Mouse (Mus musculus): ENCODE results near the gene Spire2.
A peak's percentile ranks its signal among the peaks of the same experiment; 100 is the strongest.
"Not testable (repeated sequence)": the region's sequence is repeated elsewhere in the genome, so short reads cannot be mapped to it uniquely, and the experiment has no call there.

Gene Spire2

GRCm38 (mm10) chr8:123332262-123333090, at the start of gene Spire2:
Gene Spire2 (plus strand): TSS chr8:123332713.
- peak; percentile 85 for DNase-seq

- DNase-seq = not testable (repeated sequence)
Observed at GRCm38 (mm10) chr8:123282994-123283393, 49.5 kb upstream of the Spire2 start.

DNA sequence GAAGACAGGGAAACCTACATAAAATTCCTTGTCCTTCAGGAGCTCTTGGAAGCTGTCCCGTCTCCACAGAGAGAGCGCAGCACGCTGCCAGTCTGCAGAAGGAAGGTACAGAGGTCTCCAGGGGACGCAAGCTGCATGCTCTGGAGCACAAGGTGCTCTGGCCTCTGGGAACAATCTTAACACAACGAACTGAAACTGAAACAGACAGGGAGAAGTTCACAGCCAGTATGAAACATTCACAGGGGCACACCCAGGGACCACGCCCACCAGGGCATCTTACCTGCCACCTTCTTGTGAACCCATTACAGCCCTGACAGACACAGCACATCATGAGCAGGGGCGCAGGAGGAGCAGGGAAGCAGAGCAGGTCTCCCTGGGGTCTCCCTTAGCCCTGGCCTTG, 48.5 kb upstream of the Spire2 start:
- no peak for DNase-seq

DNA sequence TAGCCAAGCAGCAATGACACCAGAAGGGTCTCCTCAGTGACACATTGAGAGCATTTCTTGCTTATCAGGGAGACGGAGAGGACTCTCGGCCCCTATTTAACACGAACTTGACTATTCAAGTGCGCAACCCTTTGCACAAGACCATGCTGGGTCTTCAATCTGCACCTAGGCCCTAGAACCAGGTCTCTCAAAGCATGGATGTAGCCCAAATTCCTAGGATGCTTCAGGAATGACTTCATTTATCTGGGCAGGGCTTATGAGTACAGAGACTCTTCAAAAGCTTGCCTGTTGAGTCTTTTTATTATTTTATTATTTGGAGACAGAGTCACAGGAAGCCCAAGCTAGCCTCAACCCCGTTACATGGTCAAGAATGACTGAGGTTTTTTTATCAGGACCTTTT, 48.0 kb upstream of the Spire2 start:
- DNase-seq = no peak

DNA sequence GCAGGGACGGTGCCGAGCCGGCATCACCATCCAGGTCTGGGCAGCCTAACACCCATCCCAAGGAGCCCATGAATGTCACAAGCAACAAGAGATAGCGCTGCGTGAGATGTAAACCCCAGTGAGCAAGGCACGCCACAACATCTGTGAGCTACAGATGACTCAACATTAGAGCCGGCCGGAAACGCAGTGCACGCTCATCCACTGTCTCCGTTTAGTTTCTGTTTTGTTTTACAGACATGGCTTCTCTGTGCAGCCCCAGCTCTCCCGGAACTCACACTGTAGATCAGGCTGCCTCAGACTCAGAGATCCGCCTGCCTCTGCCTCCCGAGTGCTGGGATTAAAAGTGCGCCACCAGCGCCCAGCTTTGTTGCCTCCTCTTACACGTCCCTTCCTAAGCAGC, 45.2 kb upstream of the Spire2 start:
- DNase-seq = no peak

DNA sequence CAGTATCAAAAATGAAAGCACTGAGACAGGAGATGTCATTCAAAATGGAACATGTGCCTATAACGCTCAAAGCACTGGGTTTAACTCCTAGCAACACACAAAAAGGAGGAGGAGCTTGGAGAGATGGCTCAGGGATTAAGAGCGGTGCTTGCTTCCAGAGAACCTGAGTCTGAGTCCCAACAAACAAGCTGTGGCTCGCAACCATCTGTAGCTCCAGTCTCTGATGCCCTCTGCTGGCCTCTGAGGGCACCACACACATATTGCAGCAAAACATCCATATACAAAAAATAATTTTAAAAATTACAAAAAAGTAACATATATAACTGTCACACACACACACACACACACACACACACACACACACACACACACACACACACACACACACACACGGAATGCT, 42.3 kb upstream of the Spire2 start:
- peak; percentile 15 to 18 for DNase-seq

- DNase-seq = no peak
Observed at GRCm38 (mm10) chr8:123290679-123291078, 41.8 kb upstream of the Spire2 start.

- no peak for DNase-seq
Observed at GRCm38 (mm10) chr8:123291716-123292115, 40.8 kb upstream of the Spire2 start.

- DNase-seq = no peak
Observed at GRCm38 (mm10) chr8:123292281-123292680, 40.2 kb upstream of the Spire2 start.

- no peak for DNase-seq
Observed at GRCm38 (mm10) chr8:123292785-123293184, 39.7 kb upstream of the Spire2 start.

- no peak for DNase-seq
Observed at GRCm38 (mm10) chr8:123298301-123298700, 34.2 kb upstream of the Spire2 start.

- DNase-seq = no peak
Observed at GRCm38 (mm10) chr8:123308738-123309137, 23.8 kb upstream of the Spire2 start.

GRCm38 (mm10) chr8:123317781-123318466, 14.6 kb upstream of the Spire2 start:
- no peak for DNase-seq

GRCm38 (mm10) chr8:123318467-123318911, 14.0 kb upstream of the Spire2 start, which contains the start of gene Fanca:
Gene Fanca (minus strand): TSS chr8:123318576.
- peak; percentile 96 to 97 for DNase-seq

DNA sequence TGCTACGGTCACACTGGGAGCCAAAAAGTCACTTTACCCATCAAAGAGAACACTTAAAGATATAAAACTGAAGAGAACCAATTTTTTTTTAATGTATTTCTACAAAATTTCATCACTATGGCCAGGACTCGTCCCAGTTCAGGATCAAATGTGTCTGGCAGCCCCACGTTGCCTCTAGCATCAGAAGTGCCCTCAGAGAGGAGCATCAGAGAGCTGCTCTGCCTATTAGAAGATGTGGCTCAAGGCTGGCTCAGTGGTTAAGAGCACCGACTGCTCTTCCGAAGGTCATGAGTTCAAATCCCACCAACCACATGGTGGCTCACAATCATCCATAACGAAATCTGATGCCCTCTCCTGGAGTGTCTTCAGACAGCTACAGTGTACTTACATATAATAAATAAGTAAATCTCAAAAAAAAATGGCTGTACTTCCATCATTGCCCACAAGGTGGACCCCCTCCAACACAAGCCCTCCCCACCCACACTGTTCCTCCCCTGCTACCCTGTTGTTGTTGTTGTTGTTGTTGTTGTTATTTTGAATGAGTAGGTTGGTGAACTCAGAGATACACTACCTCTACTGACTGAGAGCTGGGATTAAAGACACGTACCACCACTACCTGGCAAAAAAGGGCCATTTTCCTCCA, 12.9 kb upstream of the Spire2 start:
- DNase-seq = peak in 1 of 2 experiments; percentile 27

GRCm38 (mm10) chr8:123328552-123328951, 4.0 kb upstream of the Spire2 start:
- DNase-seq = no peak

GRCm38 (mm10) chr8:123329350-123329749, 3.2 kb upstream of the Spire2 start:
- DNase-seq = no peak

- no peak for DNase-seq
Observed at GRCm38 (mm10) chr8:123329961-123330360, 2.6 kb upstream of the Spire2 start.

GRCm38 (mm10) chr8:123330701-123331100, 1.8 kb upstream of the Spire2 start:
- no peak for DNase-seq

DNA sequence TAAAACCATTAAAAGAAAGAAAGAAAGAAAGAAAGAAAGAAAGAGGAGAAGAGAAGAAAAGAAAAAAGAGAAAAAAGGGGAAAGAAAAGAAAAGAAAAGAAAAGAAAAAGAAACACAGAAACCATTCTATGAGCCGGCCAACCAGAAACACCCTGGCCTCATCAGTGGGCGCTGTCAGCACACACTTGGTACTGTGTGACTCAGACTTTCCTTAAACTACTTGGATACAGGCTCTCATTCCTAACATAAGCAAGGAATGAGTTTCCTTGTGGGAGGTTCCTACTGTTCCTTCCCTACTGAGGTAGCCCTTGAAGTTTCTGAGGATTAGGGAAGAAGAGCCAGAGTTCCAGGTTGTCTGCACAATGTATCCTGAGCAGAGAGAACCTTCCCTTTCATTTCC, 1.2 kb upstream of the Spire2 start:
- no peak for DNase-seq

- no peak for DNase-seq
Observed at GRCm38 (mm10) chr8:123331810-123332209, 703 bp upstream of the Spire2 start.

DNA sequence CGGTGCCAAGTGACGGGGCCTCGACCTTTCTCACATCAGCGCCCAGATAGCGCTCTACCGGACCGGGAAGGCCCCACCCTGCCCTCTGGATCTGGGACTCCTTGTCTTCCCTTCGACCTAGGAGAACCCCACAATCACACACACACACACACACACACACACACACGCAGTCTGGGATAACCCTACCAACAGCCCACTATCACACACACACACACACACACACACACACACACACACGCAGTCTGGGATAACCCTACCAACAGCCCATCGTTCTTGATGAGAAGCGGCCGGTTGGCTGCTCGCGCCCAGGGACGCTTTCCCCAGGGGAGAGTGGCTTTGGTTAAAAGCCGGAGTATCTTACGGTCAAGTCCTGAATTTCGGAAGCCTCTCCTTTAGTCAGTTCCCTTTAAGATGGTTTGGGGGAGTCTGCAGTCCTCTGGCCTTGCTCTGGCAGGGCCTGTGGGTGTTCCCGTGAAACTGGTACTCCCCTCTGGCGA, 626 bp downstream of the Spire2 start:
- no peak for DNase-seq

DNA sequence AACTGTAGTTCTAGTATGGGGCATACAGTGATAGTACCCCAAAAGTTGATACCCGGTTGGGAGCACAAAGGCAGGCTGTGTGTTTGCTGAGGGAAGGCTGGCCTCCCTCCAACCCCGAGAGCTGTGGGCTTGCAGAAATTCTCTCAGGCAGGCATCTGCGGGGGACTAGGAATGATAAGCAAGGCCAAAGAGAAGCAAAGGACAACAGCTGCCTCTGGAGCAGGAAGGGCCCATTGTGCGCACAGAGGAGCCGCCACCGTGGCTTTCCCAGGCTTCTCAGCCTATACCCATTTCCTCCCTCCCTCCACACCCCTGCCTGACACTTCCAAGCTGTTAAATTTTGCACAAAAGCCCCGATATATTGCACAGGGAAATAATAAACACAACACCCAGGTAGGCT, 1.4 kb downstream of the Spire2 start:
- no peak for DNase-seq

Data from thymus, postnatal 36 days (tissue).